Mouse (Mus musculus) heart, embryonic 11.5 days (tissue): Measurements from ENCODE around the gene Nenf. TPM values are rescaled to one million over a fixed set of nuclear protein-coding genes. Genes with fewer than 3 reads are reported as not detected.

ENCODE experiments used
- ATAC-seq: fragments of 200-750 bp; cut with Nextera tagmentation; replicated peaks from 2 replicates; pipeline ENCODE4 v1.8.0; 2017; ENCODE audit warnings: moderate library complexity; ENCODE audit not compliant: insufficient number of reproducible peaks, low FRiP score, low TSS enrichment
- H3K27ac ChIP-seq: fragments of 300-500 bp; sonication (generic); 2 replicates; pipeline ENCODE4 v1.5.1; 2014; ENCODE audit warnings: mild to moderate bottlenecking, low read depth, low read length
- H3K27me3 ChIP-seq: fragments of 300-500 bp; sonication (generic); 2 replicates; pipeline ENCODE4 v1.6.1; 2014; ENCODE audit warnings: mild to moderate bottlenecking, low read length, mixed read lengths; ENCODE audit not compliant: control insufficient read depth, insufficient read depth
- H3K36me3 ChIP-seq: fragments of 300-500 bp; sonication (generic); 2 replicates; pipeline ENCODE4 v1.6.1; 2014; ENCODE audit warnings: mild to moderate bottlenecking, low read length, moderate library complexity, mixed read lengths; ENCODE audit not compliant: control insufficient read depth, insufficient read depth
- H3K4me1 ChIP-seq: fragments of 300-500 bp; sonication (generic); 2 replicates; pipeline ENCODE4 v1.6.1; 2014; ENCODE audit warnings: low read length; ENCODE audit not compliant: control insufficient read depth, insufficient read depth
- H3K4me2 ChIP-seq: fragments of 300-500 bp; sonication (generic); 2 replicates; pipeline ENCODE4 v1.6.1; 2014; ENCODE audit warnings: mild to moderate bottlenecking, moderate library complexity
- H3K4me3 ChIP-seq: fragments of 300-500 bp; sonication (generic); 2 replicates; pipeline ENCODE4 v1.5.1; 2014; ENCODE audit warnings: low read depth, low read length
- H3K9ac ChIP-seq: fragments of 300-500 bp; sonication (generic); 2 replicates; pipeline ENCODE4 v1.6.1; 2014; ENCODE audit warnings: mild to moderate bottlenecking, low read depth, low read length, moderate library complexity
- H3K9me3 ChIP-seq: fragments of 300-500 bp; sonication (generic); replicated peaks from 2 replicates; pipeline ENCODE4 v1.6.1; 2016; ENCODE audit warnings: low read length; ENCODE audit not compliant: control insufficient read depth
- WGBS: fragments of 180-500 bp; shearing (Covaris S2); extraction: QIAGEN DNeasy Blood & Tissue Kit; methylation state at CpG from one replicate; pipeline ENCODE4 v1.1.7; 2014; ENCODE audit not compliant: insufficient replicate concordance; 5-methylcytosine and 5-hydroxymethylcytosine counted together
- polyA plus RNA-seq: library from polyadenylated mRNA; unstranded; fragments of >200 nt; fragmentation: Nextera tagmentation; extraction: Ambion mirVana; gene quantifications from 2 replicates; pipeline ENCODE4 v1.2.1, GENCODE M21; 2014

Nenf gene
- polyA plus RNA-seq = 106 and 111 TPM in 2 replicates

DNA sequence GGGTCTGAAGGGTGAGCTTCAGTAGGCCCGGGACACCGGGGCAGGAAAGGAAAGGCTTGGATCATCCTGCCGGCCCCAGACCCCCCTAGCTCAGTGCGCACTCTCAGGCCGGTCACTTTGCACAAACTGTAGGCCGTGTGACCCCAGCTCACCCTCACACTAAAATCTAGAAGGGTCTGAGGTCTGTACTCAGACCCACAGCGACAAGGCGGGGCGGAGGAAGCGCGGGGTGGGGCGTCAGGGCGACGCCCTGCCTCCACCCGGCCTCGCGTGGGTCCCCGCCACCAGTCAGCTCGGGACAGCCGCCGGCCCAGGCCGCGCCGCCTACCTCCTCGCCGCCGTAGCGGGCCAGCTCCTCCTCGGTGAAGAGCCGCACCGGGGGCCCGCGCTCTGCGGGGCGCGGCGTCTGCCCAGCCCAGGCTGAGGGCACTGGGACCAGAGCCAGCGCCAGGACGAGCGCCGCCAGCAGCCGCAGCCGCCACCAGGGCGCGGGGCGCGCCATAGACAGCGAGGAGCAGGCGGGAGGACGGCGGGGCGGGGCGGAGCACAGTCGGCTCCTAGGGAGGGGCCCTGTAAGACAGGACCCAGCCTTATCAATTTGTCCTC lies at the start of gene Nenf:
Nenf (minus strand) TSS at position 604 of the 606 bp plus-strand sequence.
- peak; percentile 94 for ATAC-seq
- no peaks in the 10 kb centered on the region for H3K27me3 ChIP-seq
- H3K9ac ChIP-seq = peak within 1 kb of the TSS; percentile 95
- peak within 1 kb of the TSS; percentile 76 for H3K4me3 ChIP-seq
- no peaks in the 10 kb centered on the region for H3K9me3 ChIP-seq
- peaks cover 15% of the 10 kb centered on the region for H3K4me1 ChIP-seq
- WGBS = under 1% methylated on average over 53 of the region's 54 CpGs
- H3K4me2 ChIP-seq = peak within 1 kb of the TSS; percentile 71
- H3K36me3 ChIP-seq = no peaks in the 10 kb centered on the region
- peak within 1 kb of the TSS; percentile 80 for H3K27ac ChIP-seq

- Histone ChIP-seq H3K27ac (no peak overlapping the region), H3K36me3 (peaks cover 5% of the 10 kb centered on the region; the same call in 1 of the 2 replicates), H3K4me1 (no peaks in the 10 kb centered on the region), H3K9me3 (no peaks in the 10 kb centered on the region), H3K27me3 (no peaks in the 10 kb centered on the region), H3K4me2 (no peak overlapping the region), H3K9ac (no peak overlapping the region), H3K4me3 (no peak overlapping the region)
- no peak for ATAC-seq
- WGBS = 59% methylated on average over 4 of the region's 4 CpGs
These were observed 46.5 kb upstream of the Nenf start for GRCm38 (mm10) chr1:191364477-191364876.

DNA sequence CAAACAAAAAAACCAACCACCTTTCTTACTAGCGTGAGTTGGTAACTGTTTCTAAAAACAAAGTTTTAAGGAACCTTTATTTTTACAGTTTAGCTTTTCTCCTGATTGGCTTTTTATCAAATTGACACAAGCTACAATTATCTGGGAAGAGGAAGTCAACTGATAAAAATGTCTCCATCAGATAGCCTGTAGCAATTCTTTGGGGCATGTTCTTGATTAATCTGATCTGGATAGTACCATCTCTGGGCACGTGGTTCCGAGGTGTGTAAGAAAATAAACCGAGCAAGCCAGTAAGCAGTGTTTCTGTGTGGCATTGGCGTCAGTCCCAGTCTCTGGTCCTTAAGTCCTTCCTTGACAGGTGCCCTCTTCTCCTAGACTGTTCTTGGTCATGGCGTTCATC lies 44.4 kb upstream of the Nenf start:
- 71% methylated on average over 6 of the region's 6 CpGs for WGBS
- Histone ChIP-seq H3K9ac (no peak overlapping the region), H3K9me3 (no peaks in the 10 kb centered on the region), H3K27ac (no peak overlapping the region), H3K36me3 (peaks cover 14% of the 10 kb centered on the region; the same call in 1 of the 2 replicates), H3K4me1 (no peaks in the 10 kb centered on the region), H3K27me3 (no peaks in the 10 kb centered on the region), H3K4me3 (no peak overlapping the region), H3K4me2 (no peak overlapping the region)
- ATAC-seq = no peak

DNA sequence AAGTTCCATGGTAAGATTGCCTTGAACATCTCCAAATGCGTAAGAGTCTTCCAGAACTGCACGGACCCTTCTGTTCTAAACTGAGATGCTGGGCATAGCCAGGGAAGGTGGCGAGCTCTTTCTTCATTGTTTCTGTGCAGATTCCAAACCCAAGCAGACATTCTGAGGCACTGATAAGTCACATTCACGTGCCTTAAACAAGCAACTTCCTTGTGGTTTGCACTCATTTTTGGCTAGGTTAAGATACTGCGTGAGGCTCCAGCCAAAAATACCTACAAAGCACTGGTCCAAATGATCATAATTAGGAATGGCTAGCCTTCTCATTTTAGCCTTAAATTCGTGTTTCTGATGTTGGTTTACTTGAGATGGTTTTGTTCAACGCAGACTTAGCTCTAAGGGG lies 41.5 kb upstream of the Nenf start:
- Histone ChIP-seq H3K9ac (no peak overlapping the region), H3K9me3 (no peaks in the 10 kb centered on the region), H3K4me3 (no peak overlapping the region), H3K36me3 (peaks cover 17% of the 10 kb centered on the region; the same call in 1 of the 2 replicates), H3K27ac (no peak overlapping the region), H3K27me3 (no peaks in the 10 kb centered on the region), H3K4me1 (no peaks in the 10 kb centered on the region), H3K4me2 (no peak overlapping the region)
- ATAC-seq = no peak
- WGBS = 77% methylated on average over 7 of the region's 7 CpGs

- 50% methylated on average over 1 of the region's 1 CpGs for WGBS
- Histone ChIP-seq H3K4me3 (no peak overlapping the region), H3K4me1 (peaks cover 3% of the 10 kb centered on the region; the same call in 1 of the 2 replicates), H3K27ac (no peak overlapping the region), H3K36me3 (peaks cover 24% of the 10 kb centered on the region; the same call in 1 of the 2 replicates), H3K27me3 (no peaks in the 10 kb centered on the region), H3K9me3 (no peaks in the 10 kb centered on the region), H3K4me2 (no peak overlapping the region), H3K9ac (no peak overlapping the region)
- ATAC-seq = no peak
These were observed 38.9 kb upstream of the Nenf start for GRCm38 (mm10) chr1:191356936-191357335.

DNA sequence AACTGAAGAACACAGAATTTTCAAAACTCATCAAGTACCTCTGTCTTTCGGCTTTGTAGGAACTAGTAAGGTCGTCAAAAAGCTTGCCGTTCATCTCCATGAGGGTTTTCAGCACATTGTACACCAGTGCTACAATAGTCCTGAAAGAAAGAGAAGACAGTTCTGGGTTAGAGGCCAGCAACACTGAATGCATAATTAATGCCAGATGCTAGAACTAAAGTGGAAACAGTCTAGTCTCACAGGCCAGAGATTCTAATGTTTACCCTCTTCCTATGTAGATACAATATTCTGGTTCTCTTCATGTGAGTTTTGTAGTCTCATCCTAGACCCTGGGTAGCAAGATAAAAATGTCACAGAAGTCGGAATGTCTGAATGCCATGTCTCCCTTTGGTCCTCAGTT lies 35.8 kb upstream of the Nenf start:
- H3K27me3 ChIP-seq = no peaks in the 10 kb centered on the region
- no peak overlapping the region for H3K27ac ChIP-seq
- 89% methylated on average over 4 of the region's 4 CpGs for WGBS
- peaks cover 23% of the 10 kb centered on the region; the same call in 1 of the 2 replicates for H3K36me3 ChIP-seq
- H3K4me1 ChIP-seq = peaks cover 16% of the 10 kb centered on the region
- no peak for ATAC-seq
- H3K9me3 ChIP-seq = no peaks in the 10 kb centered on the region
- H3K4me2 ChIP-seq = no peak overlapping the region
- no peak overlapping the region for H3K9ac ChIP-seq
- H3K4me3 ChIP-seq = no peak overlapping the region

GRCm38 (mm10) chr1:191352786-191353488 lies 34.9 kb upstream of the Nenf start:
- Histone ChIP-seq H3K27me3 (no peaks in the 10 kb centered on the region), H3K4me1 (peaks cover 24% of the 10 kb centered on the region), H3K9me3 (no peaks in the 10 kb centered on the region), H3K27ac (no peak overlapping the region), H3K9ac (no peak overlapping the region), H3K4me3 (no peak overlapping the region), H3K36me3 (peaks cover 19% of the 10 kb centered on the region; the same call in 1 of the 2 replicates), H3K4me2 (no peak overlapping the region)
- WGBS = 68% methylated on average over 14 of the region's 14 CpGs
- ATAC-seq = no peak

DNA sequence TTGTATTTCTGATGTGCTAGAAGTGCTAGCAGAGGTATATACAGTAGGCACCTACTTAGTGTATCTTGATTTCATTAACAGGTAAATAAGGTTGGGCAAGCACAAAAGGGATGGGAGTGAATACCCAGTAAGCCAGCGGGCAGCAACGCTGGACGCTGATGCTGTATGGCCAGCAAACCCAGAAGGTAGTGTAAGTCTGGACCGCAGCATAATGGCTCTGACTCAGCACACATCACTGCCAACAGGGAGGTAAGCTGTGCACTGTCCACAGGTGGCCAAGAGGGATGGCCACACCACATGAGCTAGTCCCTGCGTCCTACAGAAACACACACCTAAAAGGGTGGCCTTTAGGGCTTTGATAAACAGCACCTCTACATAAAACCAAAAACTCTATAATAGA lies 32.4 kb upstream of the Nenf start:
- H3K4me2 ChIP-seq = no peak overlapping the region
- H3K27ac ChIP-seq = no peak overlapping the region
- H3K36me3 ChIP-seq = peaks cover 19% of the 10 kb centered on the region; the same call in 1 of the 2 replicates
- H3K4me3 ChIP-seq = no peak overlapping the region
- H3K4me1 ChIP-seq = peaks cover 28% of the 10 kb centered on the region
- H3K27me3 ChIP-seq = no peaks in the 10 kb centered on the region
- no peak overlapping the region for H3K9ac ChIP-seq
- no peak for ATAC-seq
- H3K9me3 ChIP-seq = no peaks in the 10 kb centered on the region
- 89% methylated on average over 5 of the region's 5 CpGs for WGBS
